Mouse (Mus musculus): ENCODE data around the gene Gria2.

Gria2 gene

GRCm38 (mm10) chr3:80775971-80776370, 26.7 kb downstream of the Gria2 start:
- DNase-seq (ENCODE audit: low read depth, low spot score) = no peak

DNA sequence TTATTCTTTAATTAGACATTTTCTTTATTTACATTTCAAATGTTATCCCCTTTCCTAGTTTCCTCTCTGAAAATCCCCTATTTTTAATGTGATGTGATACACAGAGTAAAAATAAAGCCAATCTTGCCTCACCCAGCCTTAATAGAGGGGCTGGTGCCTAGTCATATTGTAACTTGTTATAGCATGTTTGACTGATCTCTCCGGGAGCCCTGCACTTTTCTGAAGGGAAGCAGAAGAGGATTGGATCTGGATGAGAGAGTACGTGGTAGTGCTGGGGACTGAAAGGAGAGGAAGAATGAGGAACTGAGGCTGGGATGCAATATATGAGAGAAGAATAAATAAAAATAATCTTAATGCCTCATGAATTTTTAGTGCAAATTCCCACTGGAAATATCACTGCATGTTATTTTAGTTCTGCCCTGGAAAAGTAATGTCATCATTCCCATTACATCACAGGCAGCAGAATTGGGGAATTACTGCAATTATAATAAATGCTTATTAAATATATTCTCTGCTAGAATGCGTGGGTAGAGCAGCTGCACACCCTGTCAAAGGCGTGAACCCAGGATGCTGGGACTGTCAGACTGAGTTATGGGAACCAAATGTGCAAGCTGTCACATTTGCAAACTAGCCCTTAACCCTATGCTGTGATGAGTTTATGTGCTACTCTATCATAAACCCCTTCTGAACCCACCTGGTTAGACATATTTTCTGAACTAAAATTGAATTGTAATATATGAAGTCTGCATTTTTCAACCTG, 28.4 kb downstream of the Gria2 start:
- no peak for DNase-seq (ENCODE audit: low read depth, low spot score)

- no peak for DNase-seq (ENCODE audit: low read depth, low spot score)
Measured at GRCm38 (mm10) chr3:80773232-80773631, 29.4 kb downstream of the Gria2 start.

DNA sequence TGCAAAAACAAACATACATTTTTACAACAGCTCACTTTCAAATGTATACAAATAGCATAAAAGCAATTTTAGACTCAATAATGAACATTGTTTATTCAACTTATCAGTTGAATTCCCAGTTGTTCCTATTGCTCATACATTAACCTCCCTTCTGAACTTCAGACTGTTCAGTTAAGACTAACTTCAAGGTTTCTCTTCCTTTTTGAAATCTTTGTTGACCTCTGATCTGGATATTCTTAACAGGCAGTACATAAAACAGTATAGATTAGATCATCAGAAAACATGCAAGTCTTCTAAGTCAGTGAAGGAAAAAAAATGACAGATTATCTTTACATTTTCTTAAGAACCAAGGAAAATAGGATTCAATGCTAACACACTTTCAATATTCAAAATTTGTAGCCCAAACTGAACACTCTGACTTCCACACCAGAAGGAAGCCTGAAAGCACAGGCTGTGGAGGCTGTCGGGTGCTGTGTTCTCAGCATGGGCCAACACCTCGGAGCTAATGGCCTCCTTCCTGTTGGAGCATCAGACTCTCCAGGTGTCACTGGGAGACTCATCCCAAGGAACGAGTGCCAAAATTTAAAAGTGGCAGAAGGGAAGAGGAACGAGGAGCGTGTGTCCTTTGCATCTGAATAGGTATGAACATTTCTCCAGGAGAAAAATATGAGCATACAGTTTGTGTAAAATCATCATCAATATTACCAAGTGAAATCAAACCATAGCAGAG, 33.0 kb downstream of the Gria2 start:
- DNase-seq (ENCODE audit: low read depth, low spot score) = no peak

DNA sequence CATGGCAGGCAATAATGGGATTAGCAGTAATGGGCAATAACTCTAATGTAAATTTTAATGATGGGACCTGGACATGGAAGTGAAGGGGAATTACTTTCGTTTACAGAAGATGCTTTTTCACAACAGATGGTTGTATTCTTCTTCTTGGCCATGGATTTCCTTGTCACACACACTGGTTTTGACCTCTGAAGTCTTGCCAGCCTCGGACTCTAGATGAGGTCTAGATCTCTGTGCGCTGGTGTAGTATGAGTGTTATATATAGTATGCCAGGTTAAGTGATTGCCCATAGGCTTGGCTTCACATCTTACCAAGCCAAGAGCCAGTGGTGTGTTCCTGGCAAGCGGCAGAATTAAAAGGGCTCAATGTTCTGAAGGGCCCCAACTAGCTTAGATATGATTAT, 43.7 kb downstream of the Gria2 start:
- no peak for DNase-seq (ENCODE audit: low read depth, low spot score)

DNA sequence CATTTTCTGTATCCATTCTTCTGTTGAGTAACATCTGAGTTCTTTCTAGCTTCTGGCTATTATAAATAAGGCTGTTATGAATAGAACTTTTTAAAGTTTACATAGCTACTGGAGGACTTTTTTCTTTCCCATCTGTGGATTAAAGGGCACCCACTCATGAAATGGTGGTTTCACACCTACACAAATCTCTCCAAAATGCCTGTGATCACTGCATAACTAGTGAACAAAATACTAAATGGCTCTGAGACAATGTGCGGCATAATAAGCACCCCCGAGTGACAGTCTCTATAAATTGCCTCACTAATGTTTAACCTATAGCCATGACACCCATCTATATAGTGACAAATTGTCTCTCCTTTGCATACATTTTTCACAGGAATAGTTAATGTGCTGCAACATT, 44.3 kb downstream of the Gria2 start:
- DNase-seq (ENCODE audit: low read depth, low spot score) = no peak

DNA sequence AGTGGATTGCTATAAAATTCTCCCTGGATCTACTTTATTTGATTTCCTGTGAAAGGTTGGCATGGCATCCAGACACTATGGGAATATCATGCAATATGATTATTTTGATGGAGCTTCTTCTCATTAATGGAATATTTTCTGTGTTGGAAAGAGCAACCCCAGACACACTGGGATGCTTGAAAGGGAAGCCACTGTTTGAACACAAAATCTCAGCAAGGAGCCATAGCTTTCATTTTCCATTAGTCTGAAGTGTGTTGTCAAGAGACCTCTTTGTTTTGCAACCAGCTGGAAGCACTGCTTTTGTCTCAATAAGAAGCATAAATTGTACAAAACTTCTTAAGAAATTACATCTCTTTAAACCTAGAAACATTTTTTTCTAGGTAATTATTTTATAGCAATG, 51.8 kb downstream of the Gria2 start:
- no peak for DNase-seq (ENCODE audit: low read depth, low spot score)

- no peak for DNase-seq (ENCODE audit: low read depth, low spot score)
Measured at GRCm38 (mm10) chr3:80725205-80725604, 77.4 kb downstream of the Gria2 start.

DNA sequence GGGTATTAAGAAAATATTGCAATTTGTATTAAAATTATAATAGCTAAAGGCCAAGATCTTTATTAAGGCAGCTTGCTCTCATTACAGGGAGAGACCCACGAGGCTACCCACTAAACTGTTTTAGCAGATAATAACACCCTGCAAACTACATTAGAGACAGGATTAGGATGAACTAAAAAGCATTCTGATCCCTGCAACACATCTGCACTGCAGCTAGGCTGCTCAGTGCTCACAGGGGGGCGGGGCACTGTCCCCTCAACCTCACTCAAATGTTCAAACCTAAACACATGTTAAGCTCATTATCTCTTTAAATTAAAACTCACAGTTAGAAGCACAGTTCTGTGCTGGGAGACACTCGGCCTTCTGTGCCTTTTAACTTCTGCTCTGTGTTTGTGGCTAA, 89.5 kb downstream of the Gria2 start:
- DNase-seq (ENCODE audit: low read depth, low spot score) = no peak

GRCm38 (mm10) chr3:80708992-80709391, 93.6 kb downstream of the Gria2 start:
- no peak for DNase-seq (ENCODE audit: low read depth, low spot score)

DNA sequence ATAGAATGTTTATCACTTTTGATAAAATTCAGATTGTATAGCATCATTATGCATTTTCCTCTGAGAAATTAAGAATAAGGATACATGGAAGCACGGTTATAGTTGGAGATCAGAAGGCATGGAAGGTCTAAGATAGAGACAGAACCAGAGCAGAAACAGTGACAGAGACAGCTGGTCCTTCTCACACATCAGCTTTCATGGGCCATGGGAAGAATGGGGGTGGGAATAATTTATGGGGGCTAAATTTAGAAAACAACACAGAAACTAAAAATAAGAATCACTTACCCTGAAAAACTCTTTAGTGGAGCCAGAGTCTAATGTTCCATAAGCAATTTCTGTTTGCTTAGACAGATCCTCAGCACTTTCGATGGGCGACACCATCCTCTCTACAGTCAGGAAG, 100.5 kb downstream of the Gria2 start:
- DNase-seq (ENCODE audit: low read depth, low spot score) = no peak

DNA sequence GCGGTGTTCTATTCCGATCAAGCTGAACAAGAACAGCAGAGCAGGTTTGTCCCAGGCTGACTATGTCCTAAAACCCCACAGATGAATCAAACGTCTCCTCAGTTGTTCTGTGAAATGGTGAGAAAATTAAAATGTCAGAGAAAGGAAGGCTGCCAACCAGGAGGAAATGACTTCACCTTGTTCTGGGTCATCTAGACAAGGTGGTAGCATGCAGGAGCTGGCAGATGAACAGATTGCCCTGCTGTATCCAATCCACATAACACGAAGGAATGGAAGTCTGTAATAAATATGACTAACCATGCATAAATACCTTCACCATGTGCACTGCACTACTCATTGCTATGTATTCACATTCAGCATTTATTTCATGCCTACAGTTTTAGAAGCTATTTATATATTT, 105.1 kb downstream of the Gria2 start:
- no peak for DNase-seq (ENCODE audit: low read depth, low spot score)

- DNase-seq (ENCODE audit: low read depth, low spot score) = no peak
Measured at GRCm38 (mm10) chr3:80694965-80695364, 107.7 kb downstream of the Gria2 start.

- no peak for DNase-seq (ENCODE audit: low read depth, low spot score)
Measured at GRCm38 (mm10) chr3:80665105-80665504, 137.5 kb downstream of the Gria2 start.

DNA sequence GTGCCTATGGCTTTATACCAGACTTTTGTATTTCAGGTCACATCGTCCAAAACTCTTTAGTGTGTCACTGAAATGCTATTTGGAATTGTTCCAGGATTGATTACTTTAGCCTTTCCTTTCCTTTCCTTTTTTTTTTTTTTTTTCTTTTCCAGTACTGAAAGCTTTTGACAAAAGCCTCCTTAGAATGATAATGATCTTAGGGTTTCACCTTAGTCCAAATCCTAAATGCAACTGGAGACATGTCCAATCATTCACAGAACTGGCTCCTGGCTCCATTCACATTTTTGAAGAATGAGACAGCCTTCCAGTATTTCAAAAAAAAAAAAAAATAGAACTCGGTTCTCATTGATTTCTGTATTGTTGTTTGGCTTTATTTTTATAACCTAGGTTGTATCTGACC, 139.3 kb downstream of the Gria2 start:
- DNase-seq (ENCODE audit: low read depth, low spot score) = no peak

- DNase-seq (ENCODE audit: low read depth, low spot score) = no peak
Measured at GRCm38 (mm10) chr3:80661838-80662237, 140.8 kb downstream of the Gria2 start.

DNA sequence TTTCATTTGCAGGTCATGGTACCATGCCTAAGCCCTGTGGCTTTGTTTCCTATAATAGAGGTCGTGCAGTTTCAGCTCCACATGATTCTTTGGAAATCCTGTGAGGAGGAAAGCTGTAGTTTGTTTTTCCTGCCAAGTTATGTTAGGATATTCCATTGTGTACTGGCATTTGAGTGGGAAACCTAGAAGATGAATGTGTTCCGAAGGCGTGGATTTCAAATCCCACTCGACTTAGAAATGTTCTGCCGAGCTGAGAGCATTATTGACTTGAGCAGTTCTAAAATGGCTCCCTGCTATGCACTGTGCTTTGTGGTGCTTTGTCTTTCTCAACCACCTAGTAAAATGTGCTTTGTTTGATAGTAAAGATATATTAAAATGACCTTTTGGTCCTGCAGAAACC, 150.4 kb downstream of the Gria2 start:
- no peak for DNase-seq (ENCODE audit: low read depth, low spot score)

All from retina, postnatal 7 days (tissue).